Mouse (Mus musculus) olfactory bulb, adult 2 months (tissue): ENCODE results near the gene Crip2. TPM values are rescaled to one million over a fixed set of nuclear protein-coding genes. Genes with fewer than 3 reads are reported as not detected.

Source experiments
- H3K27ac ChIP-seq: fragments of 200-500 bp; 2 replicates; pipeline ENCODE4 v1.5.1; 2012; ENCODE audit warnings: low read depth, low read length; ENCODE audit not compliant: insufficient read depth
- H3K4me1 ChIP-seq: fragments of 200-500 bp; 2 replicates; pipeline ENCODE4 v1.6.1; 2012; ENCODE audit warnings: low read length; ENCODE audit not compliant: control insufficient read depth, insufficient read depth
- H3K4me3 ChIP-seq: fragments of 200-500 bp; 2 replicates; pipeline ENCODE4 v1.5.1; 2012; ENCODE audit warnings: mild to moderate bottlenecking, low read depth, low read length, moderate library complexity; ENCODE audit not compliant: insufficient read depth
- CTCF ChIP-seq: fragments of 200-500 bp; IDR thresholded peaks from 2 replicates; pipeline ENCODE4 v1.5.1; 2012; ENCODE audit warnings: low read depth, mild to moderate bottlenecking, low read length, moderate library complexity; ENCODE audit not compliant: insufficient read depth
- POLR2A ChIP-seq: fragments of 200-500 bp; IDR thresholded peaks from 2 replicates; pipeline ENCODE4 v1.6.1; 2012; ENCODE audit warnings: mild to moderate bottlenecking, low read depth, low read length, moderate library complexity; ENCODE audit not compliant: insufficient read depth
- WGBS: fragments of 180-500 bp; shearing (Covaris S2); methylation state at CpG from one replicate; pipeline ENCODE4 v1.1.7; 2018; 5-methylcytosine and 5-hydroxymethylcytosine counted together
- polyA plus RNA-seq: library from polyadenylated mRNA; stranded (reverse); fragments of >200 nt; gene quantifications from 2 replicates; pipeline ENCODE4 v1.2.4, GENCODE M21; 2012; ENCODE audit warnings: low replicate concordance; ENCODE audit not compliant: missing spikeins, insufficient read depth, insufficient read length

The Crip2 gene
- polyA plus RNA-seq, 1 experiment, result not detected

- H3K4me1 ChIP-seq, result peaks cover 54% of the 10 kb centered on the region
- TF ChIP-seq POLR2A, result no peak
- no peak for TF ChIP-seq CTCF
- H3K27ac ChIP-seq, result no peak overlapping the region
- H3K4me3 ChIP-seq, result no peak overlapping the region
- WGBS, result 78% methylated on average over 8 of the region's 8 CpGs
Observed at GRCm38 (mm10) chr12:113103846-113104451, 36.1 kb upstream of the Crip2 start.

GRCm38 (mm10) chr12:113106386-113106785, 33.6 kb upstream of the Crip2 start:
- TF ChIP-seq CTCF (no peak), POLR2A (no peak)
- WGBS, result 64% methylated on average over 6 of the region's 6 CpGs
- Histone ChIP-seq H3K4me1 (peaks cover 34% of the 10 kb centered on the region), H3K27ac (no peak overlapping the region), H3K4me3 (no peak overlapping the region)

- no peak overlapping the region for H3K27ac ChIP-seq
- 71% methylated on average over 4 of the region's 4 CpGs for WGBS
- no peak for TF ChIP-seq CTCF
- TF ChIP-seq POLR2A, result no peak
Observed at GRCm38 (mm10) chr12:113107431-113108124, 32.5 kb upstream of the Crip2 start.

GRCm38 (mm10) chr12:113108528-113109283, 31.3 kb upstream of the Crip2 start:
- Histone ChIP-seq H3K4me3 (no peak overlapping the region), H3K4me1 (peaks cover 18% of the 10 kb centered on the region; the same call in 1 of the 2 replicates), H3K27ac (no peak overlapping the region)
- no peak for TF ChIP-seq CTCF
- no peak for TF ChIP-seq POLR2A
- 79% methylated on average over 17 of the region's 17 CpGs for WGBS

More at GRCm38 (mm10) chr12:113107431-113108124, 32.5 kb upstream of the Crip2 start:
- peaks cover 27% of the 10 kb centered on the region for H3K4me1 ChIP-seq
- H3K4me3 ChIP-seq, result no peak overlapping the region

- TF ChIP-seq POLR2A, result no peak
- no peak for TF ChIP-seq CTCF
- H3K27ac ChIP-seq, result no peak overlapping the region
- WGBS, result 59% methylated on average over 10 of the region's 10 CpGs
- peaks cover 15% of the 10 kb centered on the region for H3K4me1 ChIP-seq
- no peak overlapping the region for H3K4me3 ChIP-seq
Observed at GRCm38 (mm10) chr12:113109801-113110200, 30.2 kb upstream of the Crip2 start.

- no peak for TF ChIP-seq CTCF
- no peak for TF ChIP-seq POLR2A
- Histone ChIP-seq H3K27ac (no peak overlapping the region), H3K4me3 (no peak overlapping the region), H3K4me1 (peaks cover 5% of the 10 kb centered on the region)
- WGBS, result 87% methylated on average over 4 of the region's 4 CpGs
Observed at GRCm38 (mm10) chr12:113114141-113114540, 25.9 kb upstream of the Crip2 start.

- 71% methylated on average over 16 of the region's 16 CpGs for WGBS
Observed at GRCm38 (mm10) chr12:113114856-113115538, 25.0 kb upstream of the Crip2 start.

GRCm38 (mm10) chr12:113119516-113120410, 20.3 kb upstream of the Crip2 start:
- H3K4me3 ChIP-seq, result no peak overlapping the region
- no peak for TF ChIP-seq POLR2A
- no peak for TF ChIP-seq CTCF
- WGBS, result 83% methylated on average over 20 of the region's 20 CpGs
- H3K4me1 ChIP-seq, result 0 out of 2 replicates have a peak, but pooled peaks cover 4% of the 10 kb centered on the region
- no peak overlapping the region for H3K27ac ChIP-seq

More at GRCm38 (mm10) chr12:113114856-113115538, 25.0 kb upstream of the Crip2 start:
- TF ChIP-seq POLR2A (no peak), CTCF (no peak)
- no peak overlapping the region for H3K4me3 ChIP-seq
- H3K4me1 ChIP-seq, result peaks cover 6% of the 10 kb centered on the region; the same call in 1 of the 2 replicates
- H3K27ac ChIP-seq, result no peak overlapping the region
